Mouse (Mus musculus) bone marrow macrophage, adult 2 months (primary cell): ENCODE measurements around the gene Tenm3.

Source experiments
- CTCF ChIP-seq: IDR thresholded peaks from 2 replicates; pipeline ENCODE4 v1.5.1; 2012; ENCODE audit warnings: low read depth, mild to moderate bottlenecking, low read length, moderate library complexity
- POLR2A ChIP-seq: IDR thresholded peaks from 2 replicates; pipeline ENCODE4 v1.6.1; 2012; ENCODE audit warnings: mild to moderate bottlenecking, low read depth, low read length, borderline replicate concordance

DNA sequence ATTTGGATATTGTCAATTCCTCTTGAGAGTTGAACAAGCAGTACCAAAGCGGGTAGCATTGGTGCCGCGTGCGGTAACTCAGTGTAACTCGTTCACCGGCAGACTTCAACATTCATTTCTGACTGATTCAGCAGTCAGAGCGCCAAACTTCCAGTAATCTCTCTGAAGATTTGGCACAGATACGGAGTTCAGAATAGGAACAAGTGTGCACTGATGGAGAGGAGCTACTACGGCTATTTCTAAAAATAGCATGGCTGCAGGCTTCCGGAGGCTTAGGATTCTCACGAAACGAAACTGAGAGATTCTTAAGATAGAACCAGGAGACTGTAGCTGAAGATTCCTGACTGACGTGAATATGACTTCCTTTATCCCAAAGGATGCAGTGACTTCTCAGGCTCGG lies 332.6 kb downstream of the Tenm3 start:
- TF ChIP-seq CTCF = no peak
- TF ChIP-seq POLR2A = no peak
